Mouse (Mus musculus): ENCODE measurements around the gene Rbpjl.

Gene Rbpjl

GRCm38 (mm10) chr2:164389499-164389898 lies 13.4 kb upstream of the Rbpjl start:
- in situ Hi-C loops (cut with MseI, MboI) = no loop called here

GRCm38 (mm10) chr2:164393126-164393525 lies 9.8 kb upstream of the Rbpjl start:
- in situ Hi-C loops (cut with MseI, MboI) = loop anchor here in 1 of 2 experiments (5.0 kb wide), 1 partner anchor 41 kb away; no protein-coding TSS in a partner anchor

GRCm38 (mm10) chr2:164396076-164396475 lies 6.9 kb upstream of the Rbpjl start:
- in situ Hi-C loops (cut with MseI, MboI) = no loop called here

- in situ Hi-C loops (cut with MseI, MboI) = no loop called here
These were observed 6.0 kb upstream of the Rbpjl start for GRCm38 (mm10) chr2:164396911-164397310.

- in situ Hi-C loops (cut with MseI, MboI) = no loop called here
These were observed 598 bp downstream of the Rbpjl start for GRCm38 (mm10) chr2:164403396-164404081.

- in situ Hi-C loops (cut with MseI, MboI) = no loop called here
These were observed 1.4 kb downstream of the Rbpjl start for GRCm38 (mm10) chr2:164404082-164404990.

- in situ Hi-C loops (cut with MseI, MboI) = no loop called here
These were observed 2.1 kb downstream of the Rbpjl start, which contains the start of gene Matn4 for GRCm38 (mm10) chr2:164405060-164405459. Gene Matn4 (minus strand): TSS chr2:164405160.

- in situ Hi-C loops (cut with MseI, MboI) = no loop called here
These were observed 2.6 kb downstream of the Rbpjl start for GRCm38 (mm10) chr2:164405519-164405918.

GRCm38 (mm10) chr2:164407708-164408107 lies 4.8 kb downstream of the Rbpjl start:
- in situ Hi-C loops (cut with MseI, MboI) = no loop called here

GRCm38 (mm10) chr2:164414167-164414566 lies 11.2 kb downstream of the Rbpjl start:
- in situ Hi-C loops (cut with MseI, MboI) = loop anchor here in 1 of 2 experiments (10.0 kb wide), 1 partner anchor 101 kb away; no protein-coding TSS in a partner anchor

- in situ Hi-C loops (cut with MseI, MboI) = loop anchor here in 1 of 2 experiments (10.0 kb wide), 1 partner anchor 100 kb away; no protein-coding TSS in a partner anchor
These were observed 11.6 kb downstream of the Rbpjl start for GRCm38 (mm10) chr2:164414581-164414980.

GRCm38 (mm10) chr2:164417198-164417597 lies 14.3 kb downstream of the Rbpjl start:
- in situ Hi-C loops (cut with MseI, MboI) = loop anchor here in 1 of 2 experiments (10.0 kb wide), 1 partner anchor 98 kb away; no protein-coding TSS in a partner anchor

- in situ Hi-C loops (cut with MseI, MboI) = loop anchor here in 1 of 2 experiments (10.0 kb wide), 1 partner anchor 96 kb away; no protein-coding TSS in a partner anchor
These were observed 15.5 kb downstream of the Rbpjl start for GRCm38 (mm10) chr2:164418308-164418875.

GRCm38 (mm10) chr2:164419489-164419888 lies 16.5 kb downstream of the Rbpjl start:
- in situ Hi-C loops (cut with MseI, MboI) = loop anchor here in 1 of 2 experiments (10.0 kb wide), 1 partner anchor 95 kb away; no protein-coding TSS in a partner anchor

- in situ Hi-C loops (cut with MseI, MboI) = no loop called here
These were observed 18.4 kb downstream of the Rbpjl start for GRCm38 (mm10) chr2:164421306-164421705.

GRCm38 (mm10) chr2:164421979-164422378 lies 19.0 kb downstream of the Rbpjl start:
- in situ Hi-C loops (cut with MseI, MboI) = no loop called here

- in situ Hi-C loops (cut with MseI, MboI) = no loop called here
These were observed 19.9 kb downstream of the Rbpjl start for GRCm38 (mm10) chr2:164422675-164423393.

- in situ Hi-C loops (cut with MseI, MboI) = no loop called here
These were observed 20.5 kb downstream of the Rbpjl start for GRCm38 (mm10) chr2:164423464-164423863.

GRCm38 (mm10) chr2:164424406-164424805 lies 21.5 kb downstream of the Rbpjl start:
- in situ Hi-C loops (cut with MseI, MboI) = no loop called here

GRCm38 (mm10) chr2:164425401-164425800 lies 22.5 kb downstream of the Rbpjl start:
- in situ Hi-C loops (cut with MseI, MboI) = no loop called here

GRCm38 (mm10) chr2:164426121-164426520 lies 23.2 kb downstream of the Rbpjl start:
- in situ Hi-C loops (cut with MseI, MboI) = no loop called here

Data from mouse trophoblast stem cell (cell line).